Mouse (Mus musculus): ENCODE data around the gene Krtap10-4.
"Not testable (repeated sequence)": the region's sequence is repeated elsewhere in the genome, so short reads cannot be mapped to it uniquely, and the experiment has no call there.

The Krtap10-4 gene

DNA sequence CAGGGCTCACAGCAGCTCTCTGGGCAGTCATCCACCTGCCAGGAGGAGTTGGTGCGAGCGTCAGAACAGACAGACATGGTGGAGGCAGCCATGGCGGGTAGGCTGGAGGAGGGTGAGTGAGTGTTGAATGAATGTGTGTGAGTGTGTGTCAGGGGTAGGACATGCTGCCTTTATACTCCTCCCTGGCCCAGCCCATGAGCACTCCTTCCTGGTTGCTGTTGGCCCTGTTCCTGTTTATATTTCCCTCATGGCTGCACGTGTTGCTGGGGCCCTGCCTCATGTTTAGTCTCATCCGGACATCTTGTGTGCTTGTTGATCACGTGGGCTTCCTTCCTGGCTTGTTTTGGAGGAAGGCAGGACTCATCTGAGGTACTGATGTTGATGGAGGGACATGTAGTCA, at the start of gene Krtap10-4:
TSS of gene Krtap10-4 (minus strand) at position 145 of the 400 bp plus-strand sequence.
- DNase-seq (ENCODE audit: low spot score in 2 of 2): no peak

- DNase-seq (ENCODE audit: low spot score in 2 of 2): no peak
Measured at GRCm38 (mm10) chr10:77869651-77870050, 42.8 kb upstream of the Krtap10-4 start.

GRCm38 (mm10) chr10:77867546-77867945, 40.7 kb upstream of the Krtap10-4 start:
- DNase-seq (ENCODE audit: low spot score in 2 of 2): no peak

DNA sequence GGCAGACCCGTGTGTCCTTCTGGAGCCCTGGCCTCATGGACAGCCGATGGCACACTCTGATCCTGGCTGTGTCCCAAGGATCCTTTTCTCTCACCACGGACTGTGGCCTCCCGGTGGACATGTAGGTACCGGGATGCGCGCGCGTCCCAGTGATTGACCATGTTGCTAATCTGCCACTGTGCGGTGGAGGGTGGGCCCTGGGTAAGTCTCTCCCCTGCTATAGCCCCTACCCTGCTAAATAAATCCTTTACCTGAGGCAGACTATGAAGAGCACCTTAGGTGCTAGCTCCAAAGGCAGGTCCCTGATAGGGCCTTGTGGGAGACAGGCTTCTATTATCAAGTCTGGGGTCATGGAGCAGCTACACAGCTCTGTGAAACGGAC, 37.9 kb upstream of the Krtap10-4 start:
- DNase-seq (ENCODE audit: low spot score in 2 of 2): no peak

- peak; percentile 55 to 64 for DNase-seq (ENCODE audit: low spot score in 2 of 2)
Measured at GRCm38 (mm10) chr10:77864067-77864761, 37.3 kb upstream of the Krtap10-4 start.

DNA sequence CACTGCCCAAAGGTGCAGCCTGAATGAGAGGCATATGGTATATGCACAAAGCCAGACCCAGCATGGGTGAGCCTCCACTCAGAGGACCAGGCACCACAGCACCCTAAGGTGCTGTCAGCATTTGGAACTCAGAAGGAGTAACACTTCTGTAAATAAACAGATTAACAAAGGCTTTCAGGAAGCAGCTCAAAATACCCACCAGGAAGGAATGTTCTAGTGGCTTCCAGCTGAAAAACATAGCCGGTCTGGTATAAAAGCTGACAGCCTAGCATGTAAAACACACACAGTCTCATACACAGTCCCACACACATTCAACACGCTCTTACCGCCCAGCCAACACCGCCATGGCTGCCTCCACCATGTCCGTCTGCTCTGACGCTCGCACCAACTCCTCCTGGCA, 34.8 kb upstream of the Krtap10-4 start, which contains the start of gene Gm3285:
TSS of gene Gm3285 (plus strand) at position 301 of the 400 bp plus-strand sequence.
- DNase-seq (ENCODE audit: low spot score in 2 of 2): no peak

GRCm38 (mm10) chr10:77852559-77852958, 25.7 kb upstream of the Krtap10-4 start, which contains the start of gene Gm10318:
TSS of gene Gm10318 (plus strand) at chr10:77852859.
- DNase-seq (ENCODE audit: low spot score in 2 of 2): no peak

GRCm38 (mm10) chr10:77847538-77847937, 20.6 kb upstream of the Krtap10-4 start:
- no peak for DNase-seq (ENCODE audit: low spot score in 2 of 2)

DNA sequence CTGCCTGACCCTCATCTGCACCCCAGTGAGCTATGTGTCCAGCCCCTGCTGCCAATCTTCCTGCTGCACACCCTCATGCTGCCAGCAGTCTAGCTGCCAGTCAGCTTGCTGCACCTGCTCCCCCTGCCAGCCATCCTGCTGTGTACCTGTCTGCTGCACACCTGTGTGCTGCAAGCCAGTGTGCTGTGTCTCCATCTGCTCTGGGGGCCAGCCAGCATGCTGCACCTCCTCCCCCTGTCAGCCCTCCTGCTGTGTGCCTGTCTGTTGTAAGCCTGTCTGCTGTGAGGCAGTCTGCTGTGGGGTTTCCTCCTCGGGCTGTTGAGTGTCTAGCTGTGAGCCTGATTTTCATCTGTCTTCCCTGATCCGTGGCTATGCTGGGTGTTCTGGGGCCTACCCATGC, 20.1 kb upstream of the Krtap10-4 start:
- DNase-seq (ENCODE audit: low spot score in 2 of 2): no peak

DNA sequence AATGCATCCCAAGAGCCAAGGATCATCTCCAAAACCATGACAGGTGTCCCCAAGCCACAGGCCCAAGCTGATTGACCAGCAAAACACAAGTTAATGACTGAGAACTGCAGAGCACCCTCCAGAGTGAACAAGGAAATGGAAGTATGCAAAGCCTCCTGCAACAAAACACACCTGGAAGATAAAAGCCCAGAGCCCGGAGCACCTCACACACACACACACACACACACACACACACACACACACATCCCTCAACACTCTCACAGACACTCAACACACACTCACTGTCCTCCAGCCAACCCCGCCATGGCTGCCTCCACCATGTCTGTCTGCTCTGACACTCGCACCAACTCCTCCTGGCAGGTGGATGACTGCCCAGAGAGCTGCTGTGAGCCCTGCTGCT, 19.6 kb upstream of the Krtap10-4 start, which contains the start of gene Gm36176:
TSS of gene Gm36176 (plus strand) at position 301 of the 400 bp plus-strand sequence.
- no peak for DNase-seq (ENCODE audit: low spot score in 2 of 2)

DNA sequence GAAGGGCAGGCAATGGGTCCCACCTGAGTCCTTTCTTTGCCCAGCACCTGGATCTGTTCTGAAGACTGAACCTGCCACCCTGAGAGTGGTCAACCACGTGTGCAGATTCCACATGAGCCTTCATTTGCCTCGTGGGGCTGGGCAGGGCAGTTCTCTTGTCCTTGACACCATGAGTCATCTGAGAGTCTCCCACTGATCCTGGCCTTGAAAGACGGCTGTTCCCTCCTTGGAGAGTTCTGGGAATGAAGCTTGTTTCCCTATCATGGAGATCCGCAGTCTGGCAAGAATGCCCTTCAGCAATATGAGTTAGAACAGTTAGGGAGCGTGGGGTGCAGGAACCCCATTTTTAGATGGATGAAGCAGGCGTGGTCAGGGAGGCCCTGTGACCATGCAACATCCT, 12.1 kb upstream of the Krtap10-4 start:
- no peak for DNase-seq (ENCODE audit: low spot score in 2 of 2)

DNA sequence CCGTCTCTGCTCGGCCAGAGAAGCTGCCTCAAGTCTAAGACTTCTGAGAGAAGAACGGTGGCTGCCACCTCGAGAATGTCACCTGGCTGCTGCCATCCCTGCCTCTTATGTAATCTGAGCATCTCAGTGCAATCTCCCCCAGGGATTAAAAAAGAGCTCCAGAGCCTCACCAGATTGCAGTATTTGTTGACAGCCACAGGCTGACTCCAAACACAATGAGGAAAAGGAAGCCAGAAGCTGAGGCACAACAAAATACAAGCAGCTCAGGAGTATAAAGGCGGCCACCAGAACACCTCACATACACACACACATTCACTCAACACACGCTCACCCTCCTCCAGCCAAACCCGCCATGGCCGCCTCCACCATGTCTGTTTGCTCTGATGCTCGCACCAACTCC, 8.8 kb upstream of the Krtap10-4 start, which contains the start of gene Krtap10-10:
TSS of gene Krtap10-10 (plus strand) at position 301 of the 400 bp plus-strand sequence.
- no peak for DNase-seq (ENCODE audit: low spot score in 2 of 2)

- no peak for DNase-seq (ENCODE audit: low spot score in 2 of 2)
Measured at GRCm38 (mm10) chr10:77819203-77819602, 7.7 kb downstream of the Krtap10-4 start.

DNA sequence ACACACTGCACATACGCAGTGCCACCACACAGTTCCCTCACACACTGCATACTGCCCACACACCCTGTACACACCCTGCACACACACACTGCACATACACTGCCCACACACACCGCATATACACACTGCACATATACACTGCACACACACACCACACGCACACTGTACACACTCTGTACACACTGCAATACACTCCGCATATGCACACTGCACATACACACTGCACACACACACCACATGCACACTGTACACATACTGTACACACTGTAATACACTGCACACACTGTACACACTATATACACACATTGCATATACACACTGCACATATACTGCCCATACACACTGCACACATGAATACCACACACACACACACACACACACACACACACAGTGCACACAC, 8.4 kb downstream of the Krtap10-4 start:
- no peak for DNase-seq (ENCODE audit: low spot score in 2 of 2)

DNA sequence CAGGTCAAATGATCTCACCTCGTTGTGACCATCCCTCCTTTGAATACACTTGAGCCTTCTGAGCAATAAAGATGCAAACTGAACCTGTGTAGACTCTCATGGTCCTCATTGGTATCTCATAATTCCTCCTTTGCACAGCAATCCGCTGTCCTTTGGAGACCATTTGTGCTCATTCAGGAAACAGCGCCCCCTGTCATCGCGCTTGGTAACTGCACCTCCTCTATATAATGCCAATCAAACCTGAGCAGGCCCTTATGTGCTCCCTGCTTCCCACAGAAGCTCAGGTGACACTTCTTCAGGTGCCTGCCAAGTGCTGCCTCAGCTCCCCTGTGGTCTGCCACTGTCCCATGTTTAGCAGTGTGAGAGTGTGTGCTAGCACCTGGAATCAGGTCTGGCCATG, 11.4 kb downstream of the Krtap10-4 start:
- peak in 1 of 2 experiments; percentile 4 for DNase-seq (ENCODE audit: low spot score in 2 of 2)

- DNase-seq (ENCODE audit: low spot score in 2 of 2): no peak
Measured at GRCm38 (mm10) chr10:77814382-77814781, 12.5 kb downstream of the Krtap10-4 start, which contains the start of gene Gm2696. TSS of gene Gm2696 (plus strand) at chr10:77814682.

DNA sequence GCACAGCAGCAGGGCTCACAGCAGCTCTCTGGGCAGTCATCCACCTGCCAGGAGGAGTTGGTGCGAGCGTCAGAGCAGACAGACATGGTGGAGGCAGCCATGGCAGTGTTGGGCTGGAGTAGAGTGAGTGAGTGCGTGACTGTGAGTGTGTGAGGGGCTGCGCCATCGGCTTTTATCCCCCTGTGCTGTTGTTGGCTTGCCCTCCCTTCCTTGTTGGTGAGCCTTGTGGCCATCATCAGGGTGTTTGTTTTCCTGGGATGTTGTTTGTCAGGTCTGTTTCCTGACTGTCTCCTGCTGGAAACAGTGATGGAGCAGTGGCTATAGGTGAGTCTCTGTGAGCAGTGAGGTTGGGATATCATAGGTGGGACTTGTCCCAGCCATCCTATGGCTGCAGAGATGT, 15.2 kb downstream of the Krtap10-4 start, which contains the start of gene Gm9507:
TSS of gene Gm9507 (minus strand) at position 101 of the 400 bp plus-strand sequence.
- DNase-seq (ENCODE audit: low spot score in 2 of 2): no peak

DNA sequence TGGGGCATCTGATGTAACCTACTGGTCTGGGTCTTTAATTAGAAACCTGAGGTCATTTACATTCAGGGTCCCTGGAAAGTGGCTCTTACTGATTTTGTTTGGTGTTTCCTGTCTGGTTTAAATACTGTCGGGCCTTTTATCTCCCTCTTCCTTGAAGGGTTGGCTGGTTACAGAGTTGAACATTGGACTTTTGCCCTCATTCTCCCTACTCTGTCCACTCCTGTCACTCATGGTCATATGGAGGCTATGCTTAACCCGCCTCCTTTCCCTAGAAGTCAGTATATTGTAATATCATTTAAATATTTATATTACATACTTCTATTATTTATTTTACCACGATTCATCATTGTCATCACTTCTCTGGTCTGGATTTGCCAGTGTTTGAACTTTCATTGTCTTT, 22.8 kb downstream of the Krtap10-4 start:
- DNase-seq (ENCODE audit: low spot score in 2 of 2): no peak

DNA sequence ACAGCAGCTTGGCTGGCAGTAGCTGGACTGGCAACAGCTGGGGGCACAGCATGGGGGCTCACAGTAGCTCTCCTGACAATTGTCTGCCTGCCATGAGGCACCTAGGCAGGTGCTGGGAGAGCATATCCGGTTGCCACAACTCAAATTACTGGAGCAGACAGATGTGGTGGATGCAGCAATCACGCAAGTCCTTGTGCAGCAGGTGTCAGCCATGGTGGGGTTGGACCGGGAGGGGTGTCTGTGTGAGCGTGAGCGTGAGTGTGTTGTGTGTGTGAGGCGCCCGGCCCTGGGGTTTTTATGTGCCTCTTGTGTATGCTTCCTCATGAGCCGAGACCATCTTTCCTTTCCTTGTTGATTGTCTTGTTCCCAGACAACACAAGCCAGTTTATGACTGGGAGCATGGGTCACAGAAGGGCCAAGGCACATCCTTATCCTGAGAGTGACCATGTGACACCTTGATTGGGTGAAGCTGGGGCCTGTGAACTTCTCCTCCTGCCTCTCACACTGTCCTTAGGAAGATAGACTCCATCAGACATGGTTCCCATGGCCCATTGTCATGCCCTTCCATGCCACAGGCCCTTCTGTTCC, 27.9 kb downstream of the Krtap10-4 start, which contains the start of gene Gm19668:
TSS of gene Gm19668 (minus strand) at position 213 of the 588 bp plus-strand sequence.
- DNase-seq (ENCODE audit: low spot score in 2 of 2): no peak

DNA sequence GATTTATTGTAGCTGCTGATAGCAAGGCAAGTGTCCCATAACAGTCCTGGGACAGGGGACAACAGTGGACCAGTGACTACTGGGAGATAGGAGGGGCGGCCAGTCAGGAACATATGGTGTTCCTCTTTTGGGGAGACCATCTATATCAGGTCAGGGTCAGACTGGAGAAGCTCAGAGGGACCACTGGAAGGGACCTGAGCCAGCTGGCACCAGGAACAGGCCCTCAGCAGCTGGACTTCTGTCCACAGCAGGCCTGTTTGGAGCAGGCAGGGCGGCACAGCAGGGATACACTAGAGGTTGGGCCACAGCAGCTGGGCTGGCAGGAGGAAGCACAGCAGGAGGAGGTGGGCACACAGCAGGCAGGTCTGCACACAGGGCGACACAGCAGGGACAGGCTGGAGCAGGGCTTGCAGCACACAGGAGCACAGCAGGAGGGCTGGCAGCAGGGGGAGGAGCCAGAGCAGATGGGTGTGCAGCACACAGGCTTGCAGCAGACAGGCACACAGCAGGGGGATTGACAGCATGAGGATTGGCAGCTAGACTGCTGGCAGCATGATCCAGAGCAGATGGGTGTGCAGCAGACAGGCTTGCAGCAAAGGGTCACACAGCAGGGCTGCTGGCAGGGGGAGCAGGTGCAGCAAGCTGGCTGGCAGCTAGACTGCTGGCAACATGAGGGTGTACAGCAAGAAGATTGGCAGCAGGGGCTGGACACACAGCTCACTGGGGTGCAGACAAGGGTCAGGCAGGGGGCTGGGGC, 28.6 kb downstream of the Krtap10-4 start:
- not testable (repeated sequence) for DNase-seq (ENCODE audit: low spot score in 2 of 2)

DNA sequence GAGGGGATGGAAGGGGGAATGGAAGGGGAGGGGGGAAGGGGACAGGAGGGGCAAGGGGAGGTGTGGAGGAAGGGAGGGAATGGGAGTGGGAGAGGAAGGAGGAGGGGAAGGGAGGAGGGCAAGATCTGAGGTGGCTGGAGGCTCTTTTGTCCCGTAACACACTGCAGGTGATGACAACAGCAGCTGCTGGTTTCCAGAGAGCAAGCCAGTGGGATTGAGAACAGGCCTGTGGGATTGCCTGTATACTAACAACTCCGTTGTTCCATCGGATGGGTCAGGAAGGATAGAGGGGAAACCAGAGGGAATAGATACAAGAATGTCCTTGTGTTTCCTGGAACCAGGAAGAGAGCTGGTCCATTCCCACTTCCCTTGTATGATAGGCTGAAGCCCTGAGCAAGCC, 29.2 kb downstream of the Krtap10-4 start:
- DNase-seq (ENCODE audit: low spot score in 2 of 2): no peak

DNA sequence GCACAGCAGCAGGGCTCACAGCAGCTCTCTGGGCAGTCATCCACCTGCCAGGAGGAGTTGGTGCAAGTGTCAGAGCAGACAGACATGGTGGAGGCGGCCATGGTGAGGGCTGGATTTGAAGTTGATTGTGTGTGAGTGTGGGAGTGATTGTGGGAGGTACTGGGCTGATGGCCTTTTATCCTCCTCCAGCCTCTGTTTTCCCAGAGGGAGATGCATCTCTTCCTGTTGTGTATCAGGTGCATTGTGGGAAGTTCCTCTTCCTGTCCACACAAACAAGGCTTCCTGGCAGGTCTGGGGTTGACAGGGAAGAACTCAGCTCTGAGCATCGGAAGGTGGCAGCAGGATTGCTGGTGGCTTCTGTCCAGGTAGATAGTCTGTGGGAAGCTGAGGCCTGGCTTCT, 31.9 kb downstream of the Krtap10-4 start, which contains the start of gene Gm9639:
TSS of gene Gm9639 (minus strand) at position 101 of the 400 bp plus-strand sequence.
- DNase-seq (ENCODE audit: low spot score in 2 of 2): no peak
